Mouse (Mus musculus): ENCODE results near the gene Gabpb1. TPM values are rescaled to one million over a fixed set of nuclear protein-coding genes. Genes with fewer than 3 reads are reported as not detected.
"Not testable (repeated sequence)": the region's sequence is repeated elsewhere in the genome, so short reads cannot be mapped to it uniquely, and the experiment has no call there.

Gabpb1 gene
- total and polyA plus RNA-seq, 2 experiments from 2014 or later: 27.6 to 30.3 TPM

DNA sequence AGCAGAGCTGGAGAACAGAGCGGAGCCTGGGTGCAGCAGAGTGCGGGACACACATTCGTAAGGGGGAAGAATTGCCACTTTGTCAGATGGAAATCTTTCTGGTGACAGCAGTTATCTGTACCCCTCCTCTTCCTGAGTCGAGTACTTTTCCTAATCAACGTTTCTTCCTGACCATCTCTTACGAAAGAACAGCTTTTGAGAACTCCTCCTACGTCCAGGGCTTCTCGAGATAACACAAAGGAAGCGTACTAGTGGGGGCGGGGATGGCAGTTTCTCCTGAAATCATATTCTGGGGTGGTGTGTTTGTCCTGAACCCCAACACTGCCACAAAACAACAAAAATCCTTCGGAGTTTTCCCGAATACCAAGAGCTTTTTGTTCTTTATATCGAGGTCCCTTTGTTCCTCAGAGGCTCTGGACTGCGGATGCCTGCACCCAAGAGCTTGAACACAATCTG is 56.9 kb downstream of the Gabpb1 start, which contains the start of gene Hdc:
Gene Hdc, minus strand, starts transcription at position 51 of the 456 bp plus-strand sequence.
- DNase-seq (no peak), ATAC-seq (no peak)
- Histone ChIP-seq H3K9ac (no peak within 1 kb of the TSS), H3K4me3 (ENCODE audit: low read depth, low read length) (no peak within 1 kb of the TSS), H3K27ac (ENCODE audit: low read depth, low read length) (no peak within 1 kb of the TSS), H3K27me3 (ENCODE audit: insufficient read depth, low read length) (no peaks in the 10 kb centered on the region), H3K9me3 (ENCODE audit: low read length) (no peaks in the 10 kb centered on the region), H3K4me2 (ENCODE audit: low read depth) (no peak within 1 kb of the TSS), H3K36me3 (ENCODE audit: insufficient read depth) (no peaks in the 10 kb centered on the region), H3K4me1 (ENCODE audit: insufficient read depth) (no peaks in the 10 kb centered on the region)
- WGBS: 73% methylated on average over 14 of the region's 14 CpGs
- no peak for TF ChIP-seq CTCF (IDR thresholded peaks at IDR 0.05; ENCODE audit: low read depth)

DNA sequence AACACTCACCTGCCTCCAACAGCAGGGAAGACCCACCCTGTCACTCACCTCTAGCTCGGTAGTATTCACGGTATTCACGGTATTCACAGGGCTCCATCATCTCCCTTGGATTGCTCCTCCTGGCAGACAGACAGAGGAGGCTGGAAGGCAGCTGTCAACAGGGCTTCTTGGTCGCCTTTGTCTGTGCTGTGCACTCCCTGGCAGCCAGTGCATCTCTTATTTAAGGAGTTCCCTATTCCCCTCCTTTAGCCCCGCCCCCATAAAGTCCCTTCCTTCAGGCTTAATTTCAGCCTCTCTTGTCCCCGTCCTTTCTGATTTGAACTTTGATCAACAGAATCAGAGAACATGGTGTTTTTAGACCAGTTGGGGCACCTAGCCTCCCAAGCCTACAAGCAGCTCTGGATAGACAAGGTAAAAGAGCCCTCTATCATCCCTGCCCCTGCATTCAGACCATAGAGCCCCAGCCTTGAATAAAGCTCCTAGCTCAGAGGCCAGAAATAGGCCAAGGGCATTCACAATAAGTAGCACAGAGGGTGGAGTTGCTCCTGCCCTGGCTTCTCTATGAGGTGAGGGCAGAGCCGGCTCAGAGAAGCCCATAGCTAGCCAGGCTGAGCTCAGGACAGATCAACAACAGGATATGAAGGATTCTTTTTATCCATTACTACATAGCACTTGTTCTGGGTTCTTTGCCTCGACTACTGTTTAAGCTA is 57.5 kb downstream of the Gabpb1 start:
- Histone ChIP-seq H3K9me3 (ENCODE audit: low read length) (no peaks in the 10 kb centered on the region), H3K4me2 (ENCODE audit: low read depth) (no peak overlapping the region), H3K36me3 (ENCODE audit: insufficient read depth) (no peaks in the 10 kb centered on the region), H3K27ac (ENCODE audit: low read depth, low read length) (no peak overlapping the region), H3K27me3 (ENCODE audit: insufficient read depth, low read length) (no peaks in the 10 kb centered on the region), H3K4me3 (ENCODE audit: low read depth, low read length) (no peak overlapping the region), H3K9ac (no peak overlapping the region), H3K4me1 (ENCODE audit: insufficient read depth) (no peaks in the 10 kb centered on the region)
- WGBS: 23% methylated on average over 8 of the region's 8 CpGs
- no peak for TF ChIP-seq CTCF (IDR thresholded peaks at IDR 0.05; ENCODE audit: low read depth)
- DNase-seq: no peak
- ATAC-seq: peak; percentile 36

DNA sequence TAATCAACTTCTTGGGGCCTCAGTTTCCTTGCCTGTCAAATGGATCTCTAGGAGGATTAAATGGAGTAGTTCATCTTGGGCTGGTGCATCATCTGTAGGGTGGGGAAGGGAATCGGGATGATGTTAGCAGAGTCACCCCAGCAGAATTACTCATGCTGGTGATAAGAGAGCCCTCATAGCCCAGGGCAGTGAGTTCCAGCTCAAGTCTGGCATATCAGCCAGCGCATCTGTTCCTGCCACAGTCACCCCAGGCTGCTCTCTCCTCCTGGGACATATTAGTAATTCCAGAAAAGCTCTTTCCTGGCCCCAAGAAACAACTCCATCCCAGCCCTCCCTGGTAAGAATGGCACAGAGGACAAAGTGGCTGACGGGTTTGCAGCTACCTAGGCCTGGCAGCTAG is 60.8 kb downstream of the Gabpb1 start:
- Histone ChIP-seq H3K9me3 (ENCODE audit: low read length) (no peaks in the 10 kb centered on the region), H3K9ac (no peak overlapping the region), H3K4me1 (ENCODE audit: insufficient read depth) (no peaks in the 10 kb centered on the region), H3K36me3 (ENCODE audit: insufficient read depth) (no peaks in the 10 kb centered on the region), H3K27ac (ENCODE audit: low read depth, low read length) (no peak overlapping the region), H3K27me3 (ENCODE audit: insufficient read depth, low read length) (no peaks in the 10 kb centered on the region), H3K4me2 (ENCODE audit: low read depth) (no peak overlapping the region), H3K4me3 (ENCODE audit: low read depth, low read length) (no peak overlapping the region)
- WGBS: 95% methylated on average over 3 of the region's 3 CpGs
- ATAC-seq (no peak), DNase-seq (no peak)
- TF ChIP-seq CTCF (IDR thresholded peaks at IDR 0.05; ENCODE audit: low read depth): no peak

DNA sequence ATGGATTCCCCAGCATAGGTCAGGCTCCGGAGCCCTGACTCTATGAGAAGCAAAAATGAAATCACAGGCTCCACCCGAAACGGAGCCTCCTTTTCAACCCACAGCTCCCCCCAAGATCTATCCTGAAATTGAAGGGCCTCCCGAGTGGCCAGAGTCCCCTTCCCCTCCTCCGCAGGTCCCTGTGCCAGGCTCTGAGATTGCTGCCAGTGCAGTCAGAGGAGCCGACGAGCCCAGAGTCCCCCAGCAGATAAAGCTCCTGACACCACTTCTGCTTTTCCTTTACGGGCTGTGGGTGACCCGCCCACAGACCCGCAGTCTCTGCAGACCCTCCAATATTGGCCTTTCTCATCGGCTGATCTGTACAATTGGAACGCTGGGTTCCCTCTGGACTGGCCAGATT is 66.5 kb downstream of the Gabpb1 start:
- not testable (repeated sequence) for H3K9ac ChIP-seq; DNase-seq; H3K4me1 ChIP-seq (ENCODE audit: insufficient read depth); H3K9me3 ChIP-seq (ENCODE audit: low read length); H3K36me3 ChIP-seq (ENCODE audit: insufficient read depth); H3K4me2 ChIP-seq (ENCODE audit: low read depth); ATAC-seq; H3K27ac ChIP-seq (ENCODE audit: low read depth, low read length); H3K4me3 ChIP-seq (ENCODE audit: low read depth, low read length); H3K27me3 ChIP-seq (ENCODE audit: insufficient read depth, low read length)
- 71% methylated on average over 12 of the region's 12 CpGs for WGBS

- Histone ChIP-seq H3K4me1 (ENCODE audit: insufficient read depth) (no peaks in the 10 kb centered on the region), H3K4me2 (ENCODE audit: low read depth) (no peak overlapping the region), H3K9me3 (ENCODE audit: low read length) (no peaks in the 10 kb centered on the region), H3K27ac (ENCODE audit: low read depth, low read length) (no peak overlapping the region), H3K27me3 (ENCODE audit: insufficient read depth, low read length) (no peaks in the 10 kb centered on the region), H3K36me3 (ENCODE audit: insufficient read depth) (no peaks in the 10 kb centered on the region), H3K9ac (no peak overlapping the region), H3K4me3 (ENCODE audit: low read depth, low read length) (no peak overlapping the region)
- no peak for DNase-seq
- 72% methylated on average over 10 of the region's 10 CpGs for WGBS
- no peak for ATAC-seq
- TF ChIP-seq CTCF (IDR thresholded peaks at IDR 0.05; ENCODE audit: low read depth): no peak
These were observed 68.5 kb downstream of the Gabpb1 start for GRCm38 (mm10) chr2:126607553-126608203.

DNA sequence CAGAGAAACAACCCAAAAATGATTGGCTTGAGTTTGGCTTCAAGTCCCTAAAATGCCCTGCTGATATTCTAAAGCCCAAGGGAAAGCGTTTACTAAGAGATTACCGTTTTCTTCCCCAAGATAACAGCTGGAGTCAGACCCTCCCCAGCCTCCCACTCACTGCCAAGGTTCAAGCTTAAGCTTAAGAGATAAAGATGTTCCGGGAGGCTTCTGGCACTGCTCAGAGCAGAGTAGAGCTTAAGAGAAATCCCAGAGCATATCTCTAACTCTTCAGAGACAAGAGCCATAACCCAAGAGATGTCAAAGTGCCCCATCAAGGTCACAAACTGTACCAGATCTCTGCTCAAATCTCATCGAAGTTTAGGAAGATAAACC is 69.5 kb downstream of the Gabpb1 start:
- no peak overlapping the region for H3K4me2 ChIP-seq (ENCODE audit: low read depth)
- H3K9me3 ChIP-seq (ENCODE audit: low read length): no peaks in the 10 kb centered on the region
- H3K27me3 ChIP-seq (ENCODE audit: insufficient read depth, low read length): no peaks in the 10 kb centered on the region
- DNase-seq (no peak), ATAC-seq (no peak)
- 78% methylated on average over 4 of the region's 4 CpGs for WGBS
- H3K4me1 ChIP-seq (ENCODE audit: insufficient read depth): no peaks in the 10 kb centered on the region
- no peak overlapping the region for H3K27ac ChIP-seq (ENCODE audit: low read depth, low read length)
- no peak overlapping the region for H3K9ac ChIP-seq
- TF ChIP-seq CTCF (IDR thresholded peaks at IDR 0.05; ENCODE audit: low read depth): no peak
- no peak overlapping the region for H3K4me3 ChIP-seq (ENCODE audit: low read depth, low read length)
- H3K36me3 ChIP-seq (ENCODE audit: insufficient read depth): no peaks in the 10 kb centered on the region

DNA sequence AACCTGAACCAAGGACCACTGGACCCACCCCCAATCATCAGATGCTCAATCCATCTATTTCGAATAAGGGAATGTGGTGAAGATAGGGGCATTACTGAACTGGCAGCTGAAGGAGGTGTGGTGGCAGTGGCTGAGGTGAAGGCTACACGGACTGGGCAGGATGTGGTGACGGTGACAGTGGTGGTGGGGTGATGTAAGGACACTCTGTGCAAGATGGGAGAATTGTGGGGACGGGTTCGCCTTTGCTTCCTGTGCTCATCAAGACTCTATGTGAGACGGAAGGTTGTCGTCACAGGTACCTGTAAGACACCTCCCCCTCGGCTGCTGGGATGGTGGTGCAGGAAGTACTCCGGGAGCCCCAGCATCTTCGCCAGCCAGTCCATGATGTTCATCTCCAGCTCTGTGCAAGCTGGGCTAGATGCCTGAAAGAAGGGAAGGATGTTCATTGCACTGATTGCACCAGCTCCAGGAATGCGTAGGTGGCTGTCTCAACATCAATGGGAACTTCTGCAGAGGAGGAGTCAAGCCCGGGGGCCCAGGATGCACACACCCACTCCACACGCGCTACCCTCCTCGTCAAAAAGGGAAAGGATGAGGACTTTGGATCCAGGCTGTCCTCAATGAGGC is 70.0 kb downstream of the Gabpb1 start:
- H3K4me2 ChIP-seq (ENCODE audit: low read depth): no peak overlapping the region
- DNase-seq (no peak), ATAC-seq (no peak)
- H3K4me1 ChIP-seq (ENCODE audit: insufficient read depth): no peaks in the 10 kb centered on the region
- no peak overlapping the region for H3K9ac ChIP-seq
- H3K27ac ChIP-seq (ENCODE audit: low read depth, low read length): no peak overlapping the region
- no peaks in the 10 kb centered on the region for H3K36me3 ChIP-seq (ENCODE audit: insufficient read depth)
- H3K9me3 ChIP-seq (ENCODE audit: low read length): no peaks in the 10 kb centered on the region
- no peak for TF ChIP-seq CTCF (IDR thresholded peaks at IDR 0.05; ENCODE audit: low read depth)
- H3K27me3 ChIP-seq (ENCODE audit: insufficient read depth, low read length): no peaks in the 10 kb centered on the region
- H3K4me3 ChIP-seq (ENCODE audit: low read depth, low read length): no peak overlapping the region
- 88% methylated on average over 15 of the region's 15 CpGs for WGBS

Data from forebrain, postnatal 0 days (tissue).